In the genomic region with DNA sequence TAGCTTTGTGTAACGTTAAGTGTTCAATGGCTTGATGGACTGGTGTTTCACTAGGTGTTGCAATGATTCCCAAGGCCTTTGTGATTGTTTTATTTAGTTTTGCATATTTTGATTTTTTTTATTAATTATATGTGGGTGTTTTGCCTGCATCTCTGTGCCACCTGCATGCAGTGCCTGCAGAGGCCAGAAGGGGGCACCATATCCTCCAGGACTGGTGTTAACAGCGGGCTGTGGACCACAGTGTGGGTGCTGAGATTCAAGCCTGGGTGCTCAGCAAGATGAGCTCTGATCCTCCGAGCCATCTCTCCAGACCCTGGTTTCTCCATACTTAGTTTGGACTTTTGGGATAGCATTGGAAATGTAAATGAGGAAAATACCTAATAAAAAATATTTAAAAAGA, we compare ENCODE assay signal across 12 mouse cellular contexts.
DNase-seq lines count a peak whose midpoint lies in the region; ATAC-seq and TF ChIP-seq lines count a peak whose summit lies in the region.
"Had no signal": no experiment of that assay in that cellular context is flagged by ENCODE, and none has a peak within 500 bp of the region (broad histone marks: within the 10 kb centered on the region; RNA-seq: fewer than 3 reads in every experiment).

No protein-coding gene starts in this region.

- H3K4me2 ChIP-seq in intestine, postnatal 0 days (replicated peaks; ENCODE audit: low read depth): no peak overlapping the region
- H3K4me2 ChIP-seq in intestine, embryonic 15.5 days (replicated peaks): no peak overlapping the region

- ATAC-seq in intestine, postnatal 0 days: no peak
- no peak for ATAC-seq in intestine, embryonic 15.5 days
- no peak for ATAC-seq in Patski
- ATAC-seq in megakaryocyte progenitor cell, adult 5-6 weeks (replicated peaks; ENCODE audit: poor library complexity): peak; percentile 69
- ATAC-seq: intestine, embryonic 16.5 days had no signal

- POLR2A ChIA-PET in Patski (lab: Charles Lee): interaction anchor here (0.5 to 0.7 kb wide), 2 partner anchors 16 to 100 kb away, joined by 3 to 4 read pairs; no protein-coding TSS in a partner anchor

- in situ Hi-C loops in Patski (cut with MboI; ENCODE audit: low pct_unique_long_range_greater_than_20kb): no loop called here

- 92% methylated on average over 3 of the region's 3 CpGs for WGBS in intestine, postnatal 0 days
- 86% methylated on average over 3 of the region's 3 CpGs for WGBS in intestine, embryonic 15.5 days
- 79% methylated on average over 3 of the region's 3 CpGs for WGBS in forebrain, embryonic 10.5 days

- peak; percentile 72 for TF ChIP-seq CTCF in intestine, postnatal 0 days (IDR thresholded peaks at IDR 0.05; ENCODE audit: low read depth)
- peak; percentile 89 for TF ChIP-seq CTCF in Patski (IDR thresholded peaks at IDR 0.05)

- peak; percentile 42 for DNase-seq in CD4-positive helper T cell, adult 2 months (ENCODE audit: low read depth, low spot score)
- DNase-seq in Patski (ENCODE audit: low read depth, low spot score) (no peak), adipocyte (ENCODE audit: low spot score) (no peak)
- no peak for DNase-seq in forebrain, embryonic 10.5 days (ENCODE audit: extremely low spot score, low spot score)
- no peak for DNase-seq in urinary bladder, postnatal 25 days (ENCODE audit: low spot score)
- DNase-seq: right cerebral cortex, postnatal 14 days had no signal

- no peaks in the 10 kb centered on the region for H3K9me3 ChIP-seq in intestine, postnatal 0 days (ENCODE audit: control insufficient read depth)
- no peaks in the 10 kb centered on the region for H3K9me3 ChIP-seq in intestine, embryonic 15.5 days
- no peaks in the 10 kb centered on the region for H3K9me3 ChIP-seq in forebrain, embryonic 10.5 days

- H3K36me3 ChIP-seq in intestine, postnatal 0 days (ENCODE audit: control insufficient read depth, insufficient read depth): no peaks in the 10 kb centered on the region
- no peaks in the 10 kb centered on the region for H3K36me3 ChIP-seq in intestine, embryonic 15.5 days
- no peaks in the 10 kb centered on the region for H3K36me3 ChIP-seq in forebrain, embryonic 10.5 days (replicated peaks)

- H3K9ac ChIP-seq in intestine, postnatal 0 days (ENCODE audit: low read depth, low read length): no peak overlapping the region
- H3K9ac ChIP-seq in intestine, embryonic 15.5 days: no peak overlapping the region

- no peak overlapping the region for H3K4me3 ChIP-seq in intestine, postnatal 0 days (ENCODE audit: low read depth, low read length)
- H3K4me3 ChIP-seq in intestine, embryonic 15.5 days (replicated peaks): no peak overlapping the region
- no peak overlapping the region for H3K4me3 ChIP-seq in forebrain, embryonic 10.5 days
- H3K4me3 ChIP-seq: erythroblast, embryonic 14.5 days had no signal

- H3K27ac ChIP-seq in intestine, postnatal 0 days (ENCODE audit: low read depth, low read length): no peak overlapping the region
- no peak overlapping the region for H3K27ac ChIP-seq in intestine, embryonic 15.5 days
- no peak overlapping the region for H3K27ac ChIP-seq in forebrain, embryonic 10.5 days
- H3K27ac ChIP-seq: macrophage had no signal

- H3K27me3 ChIP-seq in intestine, postnatal 0 days (replicated peaks; ENCODE audit: control insufficient read depth, insufficient read depth, low read length): no peaks in the 10 kb centered on the region
- H3K27me3 ChIP-seq in intestine, embryonic 15.5 days (replicated peaks): no peaks in the 10 kb centered on the region
- no peaks in the 10 kb centered on the region for H3K27me3 ChIP-seq in Patski
- H3K27me3 ChIP-seq in forebrain, embryonic 10.5 days (ENCODE audit: poor library complexity, severe bottlenecking): no peaks in the 10 kb centered on the region

- CTCF ChIA-PET in Patski (lab: Charles Lee): interaction anchor here (0.9 to 5.1 kb wide), 14 partner anchors 11 to 435 kb away, joined by 3 to 22 read pairs (median 4); no protein-coding TSS in a partner anchor

- H3K4me1 ChIP-seq in intestine, postnatal 0 days (replicated peaks; ENCODE audit: control insufficient read depth, insufficient read depth, low read length): 0 out of 2 replicates have a peak, but pooled peaks cover 2% of the 10 kb centered on the region
- peaks cover 39% of the 10 kb centered on the region for H3K4me1 ChIP-seq in intestine, embryonic 15.5 days (replicated peaks)
- peaks cover 75% of the 10 kb centered on the region for H3K4me1 ChIP-seq in forebrain, embryonic 10.5 days
